Mouse (Mus musculus) retina, adult 2 months (tissue): ENCODE measurements around the gene Cd247.

ENCODE experiments used
- DNase-seq: peaks from one replicate; pipeline ENCODE4 v3.0.0-alpha.2; 2012; ENCODE audit warnings: low read depth, low spot score

Gene Cd247

DNA sequence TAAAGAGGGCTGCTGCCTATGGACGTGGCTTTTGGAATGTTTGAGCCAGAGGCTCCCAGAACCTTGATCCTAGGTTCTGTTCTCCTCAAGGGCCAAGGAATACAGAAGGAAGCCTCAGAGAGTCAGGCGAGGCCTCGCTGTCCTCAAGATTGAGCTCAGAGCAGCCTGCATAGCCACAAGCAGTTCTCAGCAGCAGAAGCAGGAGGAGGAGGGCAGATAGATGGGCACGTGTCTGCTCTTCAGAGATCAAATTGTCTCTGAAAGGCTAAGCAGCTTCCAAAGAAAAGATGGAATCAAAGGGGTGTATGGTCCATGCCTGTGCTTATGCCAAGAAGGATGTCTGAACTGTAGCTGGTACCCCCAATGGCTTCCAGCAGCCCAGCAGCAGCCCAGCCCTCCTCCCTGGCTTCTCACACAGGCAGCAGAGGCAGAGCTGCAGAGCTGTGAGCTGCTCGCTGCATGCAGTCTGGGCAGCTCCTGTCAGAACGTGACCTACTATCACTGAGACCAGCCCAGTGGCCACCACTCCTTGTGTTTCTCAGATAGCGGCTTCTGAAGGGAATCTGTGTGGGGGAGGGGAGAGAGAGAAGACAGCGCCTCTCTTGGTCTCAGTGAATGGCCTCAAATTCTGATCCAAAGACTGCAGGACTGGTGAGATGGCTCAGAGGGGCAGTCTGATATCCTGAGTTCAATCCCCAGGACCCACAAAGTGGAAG, 29.8 kb downstream of the Cd247 start:
- DNase-seq = no peak

DNA sequence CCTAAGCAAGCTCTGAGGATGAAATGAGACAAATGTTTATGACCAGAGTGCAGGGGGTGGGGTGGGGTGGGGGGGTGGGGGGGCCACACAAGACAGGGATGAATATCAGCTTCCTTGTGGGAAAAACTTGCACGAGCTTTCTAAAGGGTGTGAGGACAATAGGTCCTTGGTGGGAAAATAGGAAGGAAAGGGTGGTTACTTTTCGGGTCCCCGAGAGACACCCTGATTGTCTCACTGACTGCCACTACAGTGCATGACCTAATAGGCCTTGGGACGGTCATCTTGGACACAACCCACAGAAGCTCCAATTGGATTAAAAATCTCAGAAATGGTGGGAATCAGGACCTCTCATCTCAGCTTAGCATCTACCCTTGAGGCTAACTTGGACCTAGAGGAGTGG, 30.7 kb downstream of the Cd247 start:
- DNase-seq = no peak

DNA sequence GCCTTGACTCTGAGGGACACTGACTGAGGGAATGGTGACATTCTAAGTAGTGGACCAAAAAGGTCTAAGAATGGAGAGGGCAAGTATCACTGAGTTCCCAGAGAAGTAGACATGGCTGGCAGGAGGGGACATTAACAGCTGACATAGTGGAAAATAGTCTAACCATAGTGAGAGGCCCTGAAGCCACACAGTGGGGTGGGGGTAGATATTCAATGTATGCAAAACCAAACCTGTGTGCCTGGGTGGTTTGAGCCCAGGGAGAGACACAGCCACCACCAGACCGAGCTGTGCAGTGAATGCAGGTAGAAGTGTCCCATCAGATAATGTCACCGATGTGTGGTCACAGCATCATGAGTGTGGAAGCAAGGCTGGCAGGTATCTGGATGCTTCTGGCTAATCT, 33.5 kb downstream of the Cd247 start:
- no peak for DNase-seq

DNA sequence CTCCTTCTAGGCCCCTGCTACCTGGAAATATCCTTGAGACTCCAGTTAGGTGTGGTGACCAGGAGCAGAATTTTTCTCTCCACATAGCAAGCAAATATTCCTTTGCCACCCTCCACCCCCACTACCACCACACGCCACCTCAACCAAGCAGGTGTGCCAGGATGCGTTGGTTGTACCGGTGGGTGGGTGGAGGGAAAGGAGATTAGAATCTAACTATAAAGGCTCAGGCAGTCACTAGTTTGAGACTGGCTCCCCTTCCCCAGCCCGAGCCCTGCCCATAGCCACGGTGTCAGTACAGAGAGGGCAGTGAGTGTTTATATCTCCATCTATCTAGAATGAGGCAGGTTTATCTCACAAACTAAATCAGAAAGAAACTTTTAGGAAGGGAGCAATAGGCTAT, 39.7 kb downstream of the Cd247 start:
- DNase-seq = no peak

DNA sequence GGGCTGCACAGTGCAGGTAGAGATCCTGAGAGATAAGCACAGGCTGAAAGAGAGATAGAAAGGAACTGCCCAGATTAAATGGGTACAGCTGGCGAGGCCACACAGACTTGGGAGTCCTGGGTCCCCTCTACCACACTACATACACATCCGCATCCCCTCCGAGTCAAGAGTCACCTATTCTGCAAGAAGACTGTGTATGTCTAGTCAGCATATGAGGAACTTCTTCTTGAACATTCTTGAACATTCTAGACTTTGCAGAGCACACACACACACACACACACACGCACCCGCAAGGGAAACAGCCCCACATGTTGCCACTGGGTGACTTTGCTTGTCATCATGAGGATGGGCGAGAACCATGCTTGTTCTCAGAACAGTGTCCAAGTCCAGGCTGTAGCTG, 40.1 kb downstream of the Cd247 start:
- no peak for DNase-seq

DNA sequence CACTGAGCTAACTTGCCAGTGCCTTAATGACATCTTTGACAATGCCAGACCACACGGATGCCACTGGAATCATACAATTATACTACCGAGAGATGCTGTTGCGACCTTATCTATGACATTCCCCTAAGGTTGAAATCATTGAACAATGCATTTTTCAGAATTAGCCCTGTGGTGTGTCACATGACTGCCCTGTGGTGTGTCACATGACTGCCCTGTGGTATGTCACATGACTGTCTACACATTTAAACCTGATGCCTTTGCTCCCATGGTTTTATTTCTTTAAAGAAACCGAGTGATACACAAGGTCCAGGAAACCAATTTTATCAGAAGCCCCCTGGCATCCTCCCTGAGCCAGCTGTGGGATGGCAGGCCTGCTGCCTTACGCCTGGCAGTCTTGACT, 41.4 kb downstream of the Cd247 start:
- DNase-seq = no peak

DNA sequence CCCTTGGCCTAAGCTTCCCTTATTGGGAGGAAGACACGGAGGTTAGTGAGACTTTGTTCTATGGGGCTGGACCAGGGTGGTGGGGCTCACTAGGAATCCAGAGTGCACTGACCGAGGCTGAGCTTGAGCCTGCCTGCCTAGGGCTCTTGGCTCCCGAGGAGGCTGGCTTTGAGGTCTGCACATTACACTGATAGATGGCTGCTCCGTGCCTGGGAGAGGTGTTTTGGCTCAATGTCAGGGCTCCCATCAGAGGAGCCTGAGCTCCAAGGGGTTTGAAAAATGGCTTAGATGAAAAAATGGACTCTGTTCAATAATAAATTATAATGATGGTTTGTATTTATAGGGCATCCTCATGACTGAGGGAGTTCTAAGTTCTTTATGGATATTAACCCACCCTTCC, 44.8 kb downstream of the Cd247 start:
- DNase-seq = no peak

DNA sequence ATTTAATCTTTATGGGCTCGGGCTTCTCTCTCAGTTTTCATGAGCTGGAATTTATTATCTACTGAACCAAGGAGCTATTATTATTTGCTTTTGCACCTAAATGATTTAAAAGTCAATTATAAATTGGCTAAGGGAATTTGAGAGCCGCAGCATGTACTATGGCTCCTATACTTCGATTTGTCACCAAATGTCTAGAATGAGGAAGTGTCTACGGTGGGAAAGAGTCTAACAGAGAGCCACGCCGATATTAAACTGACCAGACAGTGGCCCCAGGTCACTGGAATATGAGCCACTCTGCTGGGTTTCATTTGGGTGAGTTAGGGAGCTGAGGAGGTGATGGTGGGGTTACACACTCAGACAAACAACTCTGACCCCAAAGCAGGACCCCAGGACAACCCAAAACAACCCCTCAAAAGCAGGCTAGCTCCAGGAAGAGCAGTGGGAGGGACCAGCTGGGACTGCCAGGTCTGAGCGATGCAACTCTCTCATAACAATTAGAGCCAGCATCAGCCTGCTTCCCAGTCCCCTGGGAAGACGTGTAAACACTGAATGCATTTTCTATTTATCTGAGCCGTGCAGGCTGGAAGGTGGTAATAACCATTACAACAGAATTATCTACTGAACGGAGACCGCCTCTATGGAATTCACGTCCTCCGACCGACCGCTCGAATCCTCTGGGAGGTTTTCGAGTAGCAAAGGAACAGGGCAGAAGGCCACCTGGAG, 45.6 kb downstream of the Cd247 start:
- no peak for DNase-seq

DNA sequence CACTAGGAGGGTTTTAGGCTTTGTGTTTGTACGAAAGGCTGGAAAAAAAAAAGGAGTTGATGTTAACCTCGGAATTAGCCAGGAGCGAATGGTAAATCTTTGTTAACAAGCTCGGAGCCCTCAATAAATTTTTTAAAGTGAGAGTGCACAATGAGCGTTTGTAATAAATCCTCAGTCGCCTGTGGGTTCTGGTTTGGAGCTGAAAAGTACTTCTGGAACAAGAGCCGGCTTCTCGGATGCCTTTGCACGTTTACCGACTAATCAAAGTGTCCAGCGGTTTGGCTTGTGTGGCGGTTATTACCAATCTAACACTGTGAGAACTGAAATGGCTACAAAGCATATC, 46.1 kb downstream of the Cd247 start:
- no peak for DNase-seq

DNA sequence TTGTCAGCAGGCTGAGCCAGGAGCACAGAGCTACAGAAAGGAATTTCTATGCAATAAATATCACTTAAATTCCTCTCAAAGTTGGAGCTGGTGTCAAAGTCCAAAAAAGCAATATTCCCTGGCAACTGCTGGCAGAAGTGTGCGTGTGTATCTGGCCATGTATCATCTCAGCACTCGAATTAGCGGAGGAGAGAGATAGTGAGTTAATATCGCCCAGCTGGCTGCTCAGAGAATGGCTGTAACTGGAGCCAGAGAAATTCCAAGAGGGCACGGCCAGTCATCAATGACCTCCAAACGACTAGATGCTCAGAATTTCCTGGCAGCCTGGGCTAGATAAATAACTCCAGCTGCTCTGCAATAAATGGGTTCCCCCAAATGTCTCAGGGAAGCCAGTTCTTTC, 48.0 kb downstream of the Cd247 start:
- no peak for DNase-seq

DNA sequence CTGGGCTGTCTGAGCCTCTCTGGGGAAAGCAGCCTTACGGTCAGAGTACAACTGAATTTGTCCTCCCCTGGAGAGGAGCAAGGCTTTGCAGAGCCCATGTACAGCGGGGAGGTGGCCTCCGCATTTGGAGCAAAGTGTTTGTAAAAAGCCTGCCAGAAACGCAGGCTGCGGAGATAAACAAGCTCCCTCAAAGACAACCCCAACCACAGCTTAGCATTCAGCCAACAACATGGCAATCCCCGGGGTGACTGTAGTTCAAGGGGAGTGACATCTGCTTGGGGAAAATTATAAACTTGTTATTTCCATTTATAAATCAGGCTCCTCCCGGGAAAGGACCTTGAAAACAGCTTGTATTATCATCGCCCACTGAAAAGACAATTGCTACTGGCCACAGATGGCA, 49.1 kb downstream of the Cd247 start:
- DNase-seq = no peak

DNA sequence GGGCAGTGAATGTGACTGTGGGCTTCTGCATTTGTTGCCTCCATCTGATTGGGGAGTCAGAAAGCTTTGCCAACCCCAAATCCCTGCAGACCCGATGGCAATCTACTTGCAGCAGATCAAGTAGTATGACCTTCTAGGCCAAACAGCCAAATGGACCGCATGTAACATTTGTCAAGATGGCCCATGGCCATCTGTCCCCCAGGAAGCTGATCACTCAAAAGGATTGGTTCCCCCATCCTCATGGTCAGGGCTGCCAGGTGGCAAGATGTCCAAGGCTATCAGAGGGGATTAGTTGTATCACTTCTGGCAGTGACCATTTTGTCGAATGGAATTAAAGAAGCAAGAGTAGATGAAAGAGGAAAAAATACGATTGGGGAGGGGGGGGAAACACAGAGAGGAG, 50.7 kb downstream of the Cd247 start:
- DNase-seq = no peak

DNA sequence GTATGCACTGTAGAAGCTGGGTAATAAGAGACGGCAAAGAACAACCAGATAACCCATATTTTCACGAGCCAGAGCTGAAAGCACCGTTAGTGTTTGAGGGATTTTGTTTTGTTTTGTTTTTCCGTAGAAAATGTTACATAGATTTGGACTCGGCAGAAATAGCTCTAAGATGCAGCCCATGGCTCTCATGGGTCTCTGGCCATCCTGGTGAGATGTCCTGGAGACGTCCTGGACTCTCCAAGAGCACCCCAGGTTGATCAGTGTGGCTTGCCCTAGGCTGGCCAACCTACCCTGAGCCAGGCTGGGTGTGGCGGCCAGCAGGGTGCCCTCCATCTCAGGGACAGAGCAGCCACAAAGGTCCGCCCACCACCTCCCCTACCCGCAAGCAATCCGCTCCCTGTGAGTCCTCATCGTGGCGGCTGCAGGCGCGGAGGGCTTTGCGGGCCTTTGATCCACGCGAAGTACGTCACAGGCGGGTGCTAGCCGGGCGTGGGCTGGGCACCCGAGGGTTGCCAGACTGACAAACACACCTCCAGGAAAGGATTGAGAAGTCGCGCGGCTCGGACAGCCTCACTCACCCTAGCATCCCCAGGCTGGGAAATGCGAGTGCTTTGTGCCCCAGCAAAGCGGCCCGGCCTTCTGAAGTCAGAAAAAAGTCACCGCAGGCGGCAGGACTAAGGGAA, 52.2 kb downstream of the Cd247 start:
- no peak for DNase-seq

DNA sequence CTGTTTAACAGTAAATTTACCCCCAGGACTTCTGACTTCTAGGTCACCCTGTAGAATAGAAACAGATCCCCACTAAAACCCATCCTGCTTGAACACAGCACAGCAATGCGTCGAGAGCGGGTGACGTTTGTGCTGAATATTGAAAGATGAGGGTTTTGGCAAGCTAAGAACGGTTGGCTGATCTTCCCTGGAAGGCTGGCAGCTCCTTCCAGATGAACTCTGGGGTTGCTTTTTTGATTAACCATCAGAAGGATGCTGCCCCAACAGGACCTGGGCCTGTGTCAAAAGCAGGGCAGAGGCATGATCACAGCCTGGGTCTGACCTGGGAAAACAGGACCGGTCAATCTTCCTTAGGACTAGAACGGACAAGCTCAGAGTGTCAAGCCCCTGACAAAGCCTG, 53.7 kb downstream of the Cd247 start:
- DNase-seq = no peak

DNA sequence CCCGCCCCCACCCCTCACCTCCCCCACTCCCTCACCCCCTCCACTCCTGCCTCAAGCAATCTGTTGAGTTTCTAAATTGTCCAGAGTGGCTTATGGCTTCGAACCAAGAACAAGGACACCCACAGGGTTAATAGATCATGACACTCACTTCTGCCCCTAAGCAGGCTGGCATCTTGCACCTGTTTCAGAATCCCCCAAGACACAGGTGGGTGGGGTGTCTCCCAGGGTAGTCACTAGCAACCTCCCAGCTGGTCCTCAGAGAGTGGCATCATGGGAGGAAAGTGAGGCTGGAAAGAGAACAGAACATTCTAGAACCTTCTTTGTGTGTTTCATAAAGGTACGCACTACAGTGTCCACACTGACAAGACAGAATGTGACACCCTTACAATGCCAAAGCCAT, 55.1 kb downstream of the Cd247 start:
- no peak for DNase-seq

DNA sequence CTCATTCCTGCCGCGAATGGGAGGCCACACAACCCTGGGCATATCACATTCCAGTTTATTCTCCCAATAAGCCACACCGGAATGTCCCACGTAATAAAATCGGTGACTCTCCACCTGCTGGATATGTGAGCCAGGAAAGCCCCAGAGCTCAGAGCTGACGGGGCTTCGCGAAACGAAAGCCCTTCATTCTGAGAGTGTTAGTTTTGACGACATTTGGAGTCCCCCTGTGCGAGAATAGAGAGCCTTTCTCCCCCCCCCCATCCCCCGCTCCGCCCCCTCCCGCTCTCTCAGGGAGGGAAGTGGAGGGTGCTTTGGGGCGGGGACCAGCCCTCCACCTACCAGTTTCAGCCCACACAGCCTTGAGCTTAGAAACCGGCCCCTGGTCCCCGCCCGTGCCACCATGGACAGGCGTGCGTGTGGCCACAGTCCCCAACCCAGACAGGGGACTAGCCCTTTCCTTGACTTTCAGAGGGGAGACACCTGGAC, 56.0 kb downstream of the Cd247 start:
- DNase-seq = no peak

DNA sequence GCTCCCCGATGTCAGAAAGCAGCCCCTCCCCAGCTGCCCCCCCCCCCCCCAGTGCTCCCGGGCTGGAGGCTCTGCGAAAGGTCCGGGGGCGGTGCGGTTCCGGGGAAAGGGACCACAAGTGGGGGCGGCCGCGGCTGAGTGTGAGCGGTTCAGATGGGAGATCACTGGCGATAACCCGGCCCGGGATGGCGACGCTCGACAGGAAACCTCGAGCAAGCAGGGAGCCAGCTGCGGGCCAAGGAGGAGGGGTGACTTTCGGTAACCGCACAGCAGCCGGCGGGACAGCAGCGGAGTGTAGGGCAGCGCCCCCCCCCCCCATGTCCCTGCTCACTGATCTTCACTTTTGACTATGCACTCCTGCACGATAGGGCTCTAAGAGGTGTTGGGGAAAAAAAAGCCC, 56.5 kb downstream of the Cd247 start:
- DNase-seq = no peak

DNA sequence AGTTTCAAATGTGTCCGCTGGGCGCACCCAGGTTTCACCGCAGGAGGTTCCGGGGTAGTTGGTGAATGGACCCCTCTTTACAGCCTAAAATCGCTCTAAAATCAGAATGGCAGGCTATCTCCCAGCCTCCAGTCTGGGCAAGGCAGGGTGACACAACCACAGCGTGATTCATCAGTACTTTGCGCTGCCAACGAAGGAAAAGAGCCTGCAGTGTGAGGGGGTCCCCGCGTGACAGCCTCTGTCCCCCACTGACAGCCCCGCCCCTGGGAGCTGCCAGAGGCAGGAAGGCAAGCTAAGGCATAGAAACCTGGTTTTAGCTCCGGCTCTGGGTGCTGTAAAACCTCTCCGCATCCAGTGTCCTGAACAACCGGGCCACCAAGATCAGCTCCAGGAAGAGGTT, 56.9 kb downstream of the Cd247 start:
- no peak for DNase-seq

DNA sequence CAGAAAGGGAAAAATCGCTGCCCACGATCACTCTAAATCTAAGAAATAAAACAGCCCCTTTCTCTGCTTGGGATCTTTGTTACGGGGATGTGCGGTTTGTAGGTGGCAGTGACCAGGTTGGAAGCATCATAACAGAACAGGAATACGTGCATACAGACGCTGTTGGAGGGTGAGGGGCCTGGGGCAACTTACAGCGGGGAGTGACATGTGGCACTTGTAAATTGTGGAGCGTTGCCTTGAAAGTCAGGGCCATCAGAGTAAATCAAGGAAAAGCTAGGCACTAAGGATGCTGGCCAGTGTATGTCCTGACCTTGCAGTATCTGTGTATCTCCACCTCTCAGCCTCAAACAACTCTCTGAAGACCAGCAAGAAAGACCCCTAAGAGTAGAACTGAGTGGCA, 59.9 kb downstream of the Cd247 start:
- no peak for DNase-seq

DNA sequence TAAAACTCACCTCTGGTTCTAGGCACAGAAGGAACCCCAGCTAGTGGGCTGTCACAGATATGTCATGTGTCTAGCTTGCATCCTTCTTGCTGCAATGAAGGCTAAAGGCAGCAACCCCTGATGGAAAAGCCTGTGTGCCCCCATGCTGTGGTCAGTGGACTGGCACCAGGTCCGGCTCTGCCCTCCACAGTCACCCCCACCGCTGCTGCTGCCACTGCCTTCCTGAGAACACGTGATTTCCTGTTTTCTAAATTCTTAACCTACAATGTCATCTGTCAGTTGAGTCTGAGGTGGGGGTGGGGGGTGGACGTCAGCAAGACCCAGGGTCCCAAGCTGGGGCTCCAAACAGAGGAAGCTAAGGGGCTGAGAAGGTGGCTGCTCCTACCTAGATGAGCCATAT, 60.4 kb downstream of the Cd247 start:
- DNase-seq = no peak

DNA sequence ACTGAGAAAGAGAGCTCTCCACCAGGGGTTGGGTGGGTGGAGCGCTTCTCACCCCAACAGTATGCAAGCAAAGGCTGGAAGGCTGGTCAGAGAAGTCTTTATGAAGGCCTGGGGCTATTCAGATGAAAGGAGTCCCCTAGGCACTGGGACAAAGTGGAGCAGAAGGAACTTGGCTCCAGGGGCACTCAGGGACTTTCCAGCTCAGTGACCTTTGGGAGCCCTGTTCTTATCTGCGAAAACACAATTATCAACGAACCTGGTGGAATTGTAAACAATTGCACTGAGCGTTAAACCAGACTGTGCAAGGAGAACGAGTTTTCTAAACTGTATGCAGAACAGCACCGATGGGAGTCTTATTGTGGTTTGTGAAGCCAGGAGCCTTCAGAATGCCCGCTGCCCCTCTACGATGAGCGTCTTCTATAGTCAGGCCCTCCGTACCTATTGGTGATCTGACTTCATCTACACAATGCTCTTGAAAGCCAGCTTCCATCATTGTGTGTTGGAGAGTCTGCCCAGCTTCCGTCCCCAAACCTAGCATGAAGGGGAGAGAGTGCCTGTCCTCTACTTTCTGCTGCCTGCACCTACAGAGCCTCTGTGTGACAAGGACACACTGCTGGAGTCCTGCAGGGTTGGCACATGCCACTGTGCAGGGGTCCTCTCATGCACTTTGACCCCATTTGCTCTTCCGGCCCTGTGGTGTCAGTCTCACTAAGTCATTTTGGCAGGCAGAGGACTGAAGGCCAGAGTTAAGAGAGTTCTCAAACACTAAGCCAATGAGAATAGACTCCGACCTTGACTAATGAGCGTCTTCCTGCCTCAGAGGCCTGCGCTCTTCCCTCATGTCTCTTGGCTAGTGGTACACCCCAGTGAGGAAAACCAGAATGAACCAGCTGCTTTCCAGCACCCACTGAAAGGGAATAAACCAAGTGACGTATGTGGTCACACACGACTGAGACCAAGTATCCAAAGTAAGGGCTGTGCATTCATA, 61.3 kb downstream of the Cd247 start:
- DNase-seq = no peak

DNA sequence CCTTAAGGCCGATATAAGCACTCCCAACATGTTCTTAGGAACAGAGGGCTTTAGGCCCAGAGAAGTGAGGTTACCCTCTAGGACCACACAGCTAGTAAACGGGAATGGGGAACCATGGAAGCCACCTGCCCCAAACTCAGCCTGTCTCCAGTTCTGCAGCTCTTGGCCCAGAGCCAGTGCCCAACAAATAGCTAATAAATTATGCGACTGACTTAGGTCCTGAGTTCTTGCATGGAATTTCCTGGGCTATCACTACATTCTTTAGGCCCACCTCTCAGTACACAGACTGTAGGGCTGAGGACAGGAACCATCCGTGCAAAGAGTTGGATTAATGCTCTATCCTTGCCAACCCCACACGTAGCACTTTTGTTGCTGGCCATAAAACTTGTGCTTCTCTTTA, 63.6 kb downstream of the Cd247 start:
- DNase-seq = no peak
